Mouse (Mus musculus): ENCODE results near the gene Adck1.

Gene Adck1

DNA sequence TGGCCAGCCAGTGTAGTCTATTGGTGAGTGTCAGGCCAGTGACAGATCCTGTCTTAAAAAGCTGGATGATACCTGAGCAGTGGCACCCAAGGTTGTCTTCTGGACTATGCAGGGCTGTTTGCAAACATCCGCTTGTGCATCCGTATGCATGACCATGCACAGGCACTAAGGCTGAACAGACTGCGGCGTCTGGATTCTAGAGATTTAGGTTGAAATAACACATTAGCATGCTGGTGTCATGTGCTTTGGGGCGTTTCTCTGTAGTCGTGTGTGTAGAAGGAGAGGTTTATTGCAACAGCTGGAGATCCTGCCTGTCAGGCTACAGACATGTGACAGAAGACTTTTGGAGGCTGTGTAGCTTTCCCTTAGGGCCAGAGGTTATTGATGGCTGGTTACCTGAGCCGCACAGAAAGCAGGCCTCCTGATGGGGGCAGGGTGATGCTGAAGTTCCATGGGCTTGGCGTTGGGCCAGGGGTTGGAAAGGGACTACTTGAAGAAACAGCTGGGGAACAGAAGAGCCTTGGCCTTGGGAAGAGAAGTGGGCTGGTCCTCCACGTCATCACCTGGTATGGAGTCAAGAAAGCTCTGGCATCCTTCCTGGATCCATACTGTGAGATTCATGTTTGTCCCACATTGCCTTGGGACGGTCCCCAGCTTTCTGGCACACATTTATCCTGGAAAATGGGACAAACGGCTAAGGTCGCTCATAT, 59.7 kb downstream of the Adck1 start:
- in situ Hi-C loops (cut with MboI) = no loop called here

DNA sequence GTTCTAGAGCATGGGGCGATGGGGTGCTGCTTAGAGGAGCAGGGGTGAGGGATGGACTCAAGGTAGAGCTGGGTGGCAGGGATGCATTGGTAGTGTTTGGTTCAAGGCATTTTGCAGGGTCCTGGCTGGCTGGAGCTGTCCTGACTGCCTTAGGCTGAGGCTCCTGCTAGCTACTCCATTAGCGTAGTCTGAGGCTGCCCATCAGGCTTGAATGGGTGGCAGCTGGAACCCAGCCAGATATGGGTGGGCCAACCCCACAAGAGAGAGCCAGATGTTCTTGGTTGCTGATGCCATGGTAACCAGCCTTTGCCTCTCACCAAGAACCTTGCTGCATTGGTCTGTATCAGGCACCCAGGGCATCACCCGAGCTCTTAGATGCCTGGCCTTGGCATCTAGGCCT, 66.6 kb downstream of the Adck1 start:
- in situ Hi-C loops (cut with MboI) = no loop called here

DNA sequence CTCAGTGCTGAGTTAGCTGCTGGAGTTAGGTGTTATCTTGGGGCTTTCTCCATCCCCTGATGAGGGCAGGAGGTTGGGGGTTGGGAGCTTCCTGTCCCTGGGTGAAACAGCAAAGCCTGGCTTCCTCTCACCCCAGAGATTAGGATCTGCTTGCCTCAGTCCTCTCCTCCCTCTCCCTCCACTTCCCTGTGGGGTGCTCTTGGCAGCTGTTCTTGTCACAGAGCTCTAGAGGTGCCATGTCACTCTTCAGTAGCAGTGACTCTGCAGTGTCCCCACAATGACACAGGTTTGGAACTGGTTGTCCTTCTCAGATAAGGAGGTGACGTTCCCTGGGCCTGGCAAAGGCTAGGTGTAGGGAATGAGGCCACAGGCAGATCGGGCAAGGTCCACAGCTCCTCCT, 68.4 kb downstream of the Adck1 start:
- in situ Hi-C loops (cut with MboI) = no loop called here

DNA sequence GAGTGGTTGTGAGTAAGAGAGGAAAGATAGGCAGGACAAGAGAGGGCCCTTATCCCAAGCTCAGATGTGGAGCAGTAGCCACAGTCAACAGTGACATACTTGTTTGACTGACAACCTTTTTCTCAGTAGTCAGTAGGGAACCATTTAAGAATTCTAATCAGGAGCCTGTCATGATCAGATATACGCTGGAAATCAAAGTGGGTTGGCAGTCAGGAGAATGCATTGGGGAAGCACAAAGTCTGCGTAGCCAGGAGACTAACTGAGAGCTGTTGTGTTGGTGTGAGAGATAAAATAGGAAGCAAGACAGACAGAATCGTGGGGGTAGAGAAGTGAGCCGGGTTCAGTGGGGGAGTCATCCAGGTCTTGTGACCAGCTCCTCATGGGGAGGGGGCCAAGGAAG, 71.9 kb downstream of the Adck1 start:
- in situ Hi-C loops (cut with MboI) = no loop called here

DNA sequence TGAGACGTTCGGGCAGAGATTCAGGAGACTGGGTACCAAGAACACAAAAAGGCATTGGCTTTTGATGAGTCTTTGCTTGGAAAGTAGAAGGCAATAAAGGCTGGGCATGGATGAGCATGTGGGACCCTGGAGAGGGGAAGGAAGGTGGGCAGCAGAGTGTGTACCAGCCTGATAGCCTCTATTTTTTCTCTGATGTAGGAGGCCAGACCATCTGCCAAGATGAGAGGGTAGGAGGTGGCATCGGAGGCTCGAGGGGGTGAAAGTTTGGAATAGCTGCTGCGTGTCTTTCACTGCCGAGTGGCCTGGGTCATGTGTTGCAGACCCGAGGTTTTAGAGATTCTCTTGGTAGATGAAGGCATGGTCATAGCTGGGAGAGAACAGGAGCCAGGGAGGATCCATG, 72.8 kb downstream of the Adck1 start:
- in situ Hi-C loops (cut with MboI) = no loop called here

DNA sequence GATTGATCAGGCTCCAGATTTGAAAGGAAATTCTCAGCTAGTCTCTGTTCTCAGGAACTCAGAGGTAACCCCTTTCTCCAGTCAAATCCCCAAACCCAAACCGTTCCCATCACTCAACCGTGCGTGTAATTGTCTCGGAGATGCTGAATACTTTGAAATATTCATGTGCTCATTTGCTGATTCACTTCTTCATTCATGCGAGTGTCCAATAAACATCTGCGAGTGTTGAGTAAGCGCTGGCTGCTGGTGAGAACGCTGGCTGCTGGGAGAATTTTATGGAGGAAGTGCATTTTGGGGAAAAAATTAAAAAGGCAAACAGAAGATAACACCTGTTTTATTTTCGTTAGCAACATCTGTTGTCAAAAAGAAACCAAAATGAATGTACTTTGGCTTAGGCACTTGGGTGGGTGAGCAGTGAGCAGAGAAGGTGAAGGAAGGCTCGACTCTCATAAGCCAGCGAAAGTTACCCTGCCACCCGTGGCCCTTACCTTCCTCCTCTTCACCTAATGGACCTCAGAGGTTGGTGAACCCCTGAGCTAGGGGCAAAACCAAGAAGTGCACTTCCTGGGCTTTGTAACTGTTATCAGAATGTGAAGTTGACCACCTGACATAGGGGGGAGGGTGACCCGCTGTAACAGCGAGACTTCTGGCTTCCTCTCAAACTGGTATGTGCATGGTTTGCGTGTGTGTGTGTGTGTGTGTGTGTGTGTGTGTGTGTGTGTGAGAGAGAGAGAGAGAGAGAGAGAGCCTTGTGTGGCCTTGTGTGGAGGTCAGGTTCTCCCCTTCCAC, 76.8 kb downstream of the Adck1 start:
- in situ Hi-C loops (cut with MboI) = no loop called here

DNA sequence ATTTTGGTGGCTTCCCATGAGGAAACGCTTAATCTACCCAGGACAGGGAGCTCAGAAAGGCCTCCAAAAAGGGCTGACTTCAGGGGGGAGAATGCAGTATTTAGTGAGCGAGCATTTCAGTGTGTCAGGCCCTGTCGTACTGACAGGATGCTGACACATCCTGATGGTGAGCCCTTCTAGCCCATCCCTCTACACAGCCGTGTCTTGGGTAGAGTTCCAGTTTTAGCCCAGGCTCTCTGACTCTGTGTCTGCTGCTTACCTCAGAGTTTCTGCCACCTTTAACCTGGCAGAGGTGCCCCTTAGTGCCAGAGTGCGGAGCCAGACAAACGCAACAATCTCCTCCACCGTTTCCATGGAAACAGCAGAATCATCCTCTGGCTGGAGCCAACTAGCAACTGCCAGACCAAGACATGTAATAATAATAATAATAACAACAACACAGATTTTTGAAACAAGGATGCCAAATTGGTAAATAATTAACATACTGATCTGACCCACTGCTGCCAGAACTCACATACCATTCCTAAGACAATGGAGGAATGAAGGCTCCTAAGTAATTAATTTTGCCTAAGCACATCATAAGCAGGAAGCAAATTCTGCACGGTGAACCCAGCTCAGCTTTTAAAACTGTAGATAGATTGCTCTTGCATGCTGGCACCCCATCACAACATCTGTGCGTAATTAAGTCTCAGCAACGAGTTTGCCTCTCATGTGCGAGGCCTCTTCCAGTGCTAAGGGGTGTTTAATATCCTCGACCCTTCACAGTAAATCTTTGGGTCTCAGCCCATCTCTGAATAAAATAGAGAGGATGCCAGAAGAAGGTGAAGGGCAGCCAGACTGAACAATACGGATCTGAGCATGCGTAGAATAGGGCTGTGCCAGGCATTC, 81.8 kb downstream of the Adck1 start:
- in situ Hi-C loops (cut with MboI) = no loop called here

DNA sequence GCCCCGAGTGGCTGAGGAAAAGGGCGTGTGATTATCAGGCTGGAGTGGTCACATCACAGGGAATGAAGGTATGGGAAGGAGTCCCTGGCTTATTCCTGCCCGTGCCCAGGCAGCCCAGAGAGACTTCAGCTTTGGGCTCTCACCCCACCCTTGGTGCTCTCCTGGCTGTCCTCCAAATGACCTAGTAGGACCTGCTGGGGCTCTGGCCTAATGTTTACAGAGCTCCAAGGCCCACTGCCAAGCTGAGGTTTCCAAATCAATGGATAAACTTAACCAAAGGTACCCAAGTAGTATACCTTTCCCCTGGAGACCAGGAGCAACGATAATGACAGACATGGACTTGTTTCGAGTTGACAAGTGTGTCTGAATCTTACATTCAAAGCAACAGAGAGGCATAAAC, 83.7 kb downstream of the Adck1 start:
- in situ Hi-C loops (cut with MboI) = no loop called here

DNA sequence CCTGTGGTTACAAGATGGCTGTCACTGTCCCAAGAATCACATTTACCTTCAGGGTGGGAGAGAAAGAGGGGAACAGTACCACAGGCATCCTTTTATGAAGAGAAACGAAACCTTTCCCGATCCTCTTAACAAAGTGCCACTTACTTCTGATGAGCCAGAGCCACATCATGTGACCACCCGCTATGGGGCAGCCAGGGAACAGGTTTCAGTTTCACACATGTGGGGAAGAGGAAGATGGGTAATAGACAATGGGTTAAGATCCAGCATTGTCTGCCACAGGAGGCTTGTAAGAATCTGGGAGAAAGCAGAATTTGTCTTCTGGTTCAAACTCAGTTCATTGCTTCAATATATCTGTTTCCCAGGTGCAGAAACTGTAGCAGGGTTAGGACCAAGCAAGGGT, 85.1 kb downstream of the Adck1 start:
- in situ Hi-C loops (cut with MboI) = no loop called here

DNA sequence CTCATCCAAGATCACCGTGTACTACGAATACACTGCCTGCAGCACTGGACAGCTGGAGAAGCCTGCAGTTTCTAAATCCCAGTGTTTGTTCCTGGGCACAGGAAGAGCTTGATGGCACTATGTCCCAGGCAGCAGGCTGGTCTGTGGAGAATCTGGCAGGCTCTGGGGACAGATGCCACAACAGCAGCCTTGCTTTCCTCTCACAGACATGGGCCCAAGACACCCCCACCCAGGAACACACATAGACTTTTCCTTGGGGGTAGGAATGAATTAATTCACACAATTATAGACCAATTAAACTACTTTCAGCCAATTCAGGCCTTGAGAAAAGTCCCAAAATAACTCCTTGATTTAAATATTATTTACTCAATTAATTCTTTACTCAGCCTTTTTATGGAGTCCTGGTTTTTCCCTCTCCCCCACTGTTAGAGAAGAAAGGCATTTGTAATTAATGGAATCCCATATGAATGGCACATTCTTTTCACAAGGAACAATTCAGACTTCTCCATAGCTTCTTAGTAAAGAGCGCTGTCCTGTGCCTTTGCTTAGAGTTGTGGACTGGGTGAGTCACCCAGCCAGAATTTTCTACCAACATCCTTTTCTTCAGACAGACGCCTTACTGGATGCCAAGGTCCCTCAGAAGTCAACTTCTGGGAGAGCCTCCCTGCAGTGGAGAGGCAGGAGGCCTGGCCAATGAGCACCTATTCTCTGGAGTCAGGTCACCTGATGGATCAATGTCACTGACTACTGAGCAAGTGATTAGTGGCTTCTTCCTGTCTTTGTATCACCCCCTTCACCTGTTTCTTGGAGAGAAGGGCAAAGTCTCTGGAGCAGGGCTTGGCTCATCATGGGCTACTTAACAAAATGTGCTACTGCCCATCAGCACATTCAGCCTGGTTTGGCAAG, 90.6 kb downstream of the Adck1 start:
- in situ Hi-C loops (cut with MboI) = no loop called here

DNA sequence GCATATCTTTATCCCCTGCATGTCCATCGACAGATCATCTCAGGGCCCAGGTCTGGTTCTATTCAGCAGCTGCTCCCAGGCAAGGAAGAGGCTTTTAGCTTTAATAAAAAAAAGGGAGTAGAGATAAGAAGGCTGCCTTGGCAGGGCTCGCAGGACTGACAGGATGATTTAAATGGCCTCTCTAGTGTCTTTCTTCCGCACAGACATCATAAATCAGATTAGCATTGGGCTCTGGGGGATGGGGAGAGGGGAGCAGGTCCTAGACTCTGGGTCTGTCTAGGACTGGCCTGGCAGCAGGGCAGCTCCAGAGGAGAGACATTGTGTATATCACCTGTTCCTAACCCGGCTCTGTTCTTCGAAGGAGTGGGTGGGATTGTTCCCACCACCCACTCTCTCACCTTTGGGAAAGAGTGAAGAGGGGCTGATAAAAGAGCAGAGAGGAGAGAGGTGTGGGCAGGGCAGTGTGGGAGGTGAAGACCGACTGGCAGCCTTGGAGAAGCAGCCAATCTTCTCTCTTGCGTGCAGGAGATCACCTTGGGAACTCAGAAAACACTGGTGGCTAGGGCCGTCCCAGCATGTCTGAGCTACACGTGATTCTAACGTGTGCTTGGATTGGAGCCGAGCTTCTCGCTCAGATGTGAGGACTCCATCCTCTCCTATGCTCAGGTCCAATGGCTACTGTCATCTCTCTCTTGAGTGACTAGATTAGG, 94.5 kb downstream of the Adck1 start:
- in situ Hi-C loops (cut with MboI) = no loop called here

DNA sequence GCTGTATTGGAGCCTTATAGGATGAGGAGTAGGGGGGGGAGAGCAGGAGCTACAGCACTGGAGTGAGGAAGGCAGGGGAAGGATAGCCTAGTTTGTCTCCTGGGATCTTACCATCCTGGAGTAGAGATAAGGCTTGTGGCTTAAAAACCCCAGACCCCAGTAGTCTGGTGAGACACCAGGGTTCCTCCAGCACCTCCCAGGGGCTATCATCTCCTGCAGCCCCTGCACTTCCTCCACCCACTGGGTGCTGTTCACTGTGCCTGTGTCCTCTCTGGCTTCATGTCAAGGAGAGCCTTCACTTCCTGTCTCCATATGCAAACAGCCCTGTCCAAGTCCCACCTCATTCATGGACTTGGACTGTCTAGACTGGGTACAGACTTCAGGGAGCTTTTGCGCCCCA, 96.7 kb downstream of the Adck1 start:
- in situ Hi-C loops (cut with MboI) = no loop called here

DNA sequence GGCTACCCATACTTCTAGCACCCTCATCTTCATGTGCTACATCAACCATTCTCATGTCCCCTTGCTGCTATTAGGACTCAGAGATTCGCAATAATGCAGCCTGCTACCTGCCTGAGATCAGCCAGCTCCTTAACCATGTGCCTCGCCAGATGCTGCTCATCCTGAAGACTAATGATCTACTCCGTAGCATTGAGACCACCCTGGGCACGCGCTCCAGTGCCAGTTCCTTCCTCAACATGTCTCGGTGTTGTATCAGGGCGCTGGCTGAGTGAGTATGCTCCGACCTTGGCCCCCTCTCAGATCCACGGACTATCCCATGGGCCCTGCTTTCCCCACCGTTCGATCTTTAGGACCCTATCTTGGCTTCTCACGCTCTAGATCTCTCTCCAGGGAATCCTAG, 98.6 kb downstream of the Adck1 start:
- in situ Hi-C loops (cut with MboI) = no loop called here

DNA sequence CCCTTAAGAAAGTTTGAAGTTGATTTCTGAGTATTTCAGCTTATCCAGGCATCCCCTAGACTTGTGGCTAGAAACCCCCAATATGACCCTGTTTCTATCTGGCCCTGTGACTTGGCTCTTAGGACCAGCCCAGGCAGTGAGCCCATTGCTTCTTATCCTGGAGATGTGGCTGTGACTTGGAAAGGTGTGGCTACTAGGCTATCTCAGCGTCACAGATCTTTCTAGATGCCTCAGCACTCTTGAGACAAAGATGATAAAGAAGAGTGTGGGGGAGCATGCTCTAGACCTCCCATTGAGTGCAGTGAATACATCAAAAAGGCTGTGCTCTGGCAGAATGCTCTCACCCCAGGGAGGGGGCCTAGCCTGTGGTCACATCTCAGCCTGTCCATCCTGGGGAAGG, 99.1 kb downstream of the Adck1 start:
- in situ Hi-C loops (cut with MboI) = no loop called here

DNA sequence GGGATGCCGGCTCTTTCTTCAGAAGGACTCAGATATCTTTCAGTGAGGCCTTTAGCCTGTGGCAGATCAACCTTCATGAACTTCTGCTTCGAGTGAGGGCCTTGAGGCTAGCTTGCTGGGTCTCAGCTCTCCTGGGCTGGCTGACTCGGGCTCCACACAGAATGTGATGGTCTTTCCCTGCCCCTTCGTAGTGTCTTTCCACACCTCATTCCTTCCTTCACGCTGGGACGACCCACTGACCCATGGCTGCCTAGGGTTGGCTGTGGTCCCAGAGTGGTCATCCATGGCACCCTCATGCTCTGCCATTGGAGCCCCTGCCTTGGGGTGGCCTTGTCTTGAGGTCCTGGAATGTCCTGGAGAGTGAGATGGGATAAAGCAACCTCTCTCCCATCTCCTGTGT, 100.7 kb downstream of the Adck1 start:
- in situ Hi-C loops (cut with MboI) = no loop called here

DNA sequence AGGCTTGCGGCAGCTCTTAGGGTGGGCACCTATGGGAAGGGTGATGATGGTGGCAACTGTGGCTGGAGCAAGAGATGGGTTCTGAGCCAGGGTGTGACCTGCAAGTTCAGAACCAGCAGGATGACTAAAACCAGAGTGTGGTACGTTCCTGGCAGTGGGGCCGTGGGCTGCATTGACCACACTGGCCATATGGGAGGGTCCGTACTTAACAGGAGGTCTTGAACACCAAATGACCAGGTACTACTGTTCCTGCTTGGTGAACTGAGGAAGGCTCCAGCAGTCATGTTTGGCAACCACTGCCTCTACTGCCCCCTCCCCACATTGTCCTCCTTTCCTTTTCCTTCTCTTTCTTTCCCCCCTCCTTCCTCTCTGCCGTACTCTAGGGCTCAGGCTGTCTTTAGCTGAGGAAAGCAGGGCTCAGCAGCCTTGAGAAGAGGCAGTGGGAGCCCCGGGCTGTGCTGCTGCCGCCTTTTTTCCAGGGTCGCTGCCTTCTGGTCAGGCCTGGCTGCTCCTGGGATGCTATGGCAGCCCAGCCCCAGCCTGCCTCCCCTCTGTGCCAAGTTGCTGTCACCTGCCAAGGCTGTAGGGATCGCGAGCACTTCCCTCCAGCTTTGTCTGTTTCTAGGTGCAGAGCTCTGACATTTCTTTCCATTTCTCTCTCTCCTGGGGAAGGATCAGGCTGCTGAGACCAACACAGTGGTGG, 103.4 kb downstream of the Adck1 start:
- in situ Hi-C loops (cut with MboI) = no loop called here

DNA sequence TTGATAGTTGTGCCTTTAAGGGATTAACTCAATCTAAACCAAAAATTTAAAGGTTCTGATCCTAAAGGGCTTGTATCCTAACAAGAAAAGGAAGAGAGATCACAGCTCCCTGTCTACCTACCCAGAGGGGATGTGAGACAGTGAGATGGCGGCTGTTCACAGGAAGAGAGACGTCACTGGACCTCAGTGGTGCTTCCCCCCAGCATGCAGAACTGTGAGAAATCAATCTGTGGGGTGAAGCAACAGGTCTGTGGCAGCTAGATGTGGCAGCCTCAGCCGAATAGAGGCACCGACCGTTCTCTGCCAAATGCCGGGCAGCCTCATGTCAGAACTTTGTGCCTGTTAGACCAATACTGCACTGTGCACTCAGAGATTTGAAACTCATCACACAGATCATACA, 106.4 kb downstream of the Adck1 start:
- in situ Hi-C loops (cut with MboI) = no loop called here

DNA sequence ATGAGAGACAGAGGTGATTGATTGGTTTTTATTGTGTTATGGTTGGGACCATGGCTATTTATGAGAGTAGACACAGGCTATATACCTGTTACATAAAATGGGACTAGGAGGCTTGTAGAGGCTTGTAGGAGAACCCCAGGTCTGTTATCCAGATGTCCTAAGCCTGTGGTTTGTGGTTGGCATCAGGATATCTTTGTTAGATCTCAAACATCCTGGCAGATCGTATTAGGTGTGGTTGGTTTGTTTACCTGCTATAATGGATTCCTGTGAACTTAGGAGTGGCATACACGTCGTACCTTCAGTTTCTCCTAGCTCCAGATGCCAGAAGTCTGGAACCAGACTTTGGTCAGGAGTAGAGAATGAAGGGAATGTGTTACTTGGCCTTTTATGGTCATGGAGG, 106.9 kb downstream of the Adck1 start:
- in situ Hi-C loops (cut with MboI) = no loop called here

DNA sequence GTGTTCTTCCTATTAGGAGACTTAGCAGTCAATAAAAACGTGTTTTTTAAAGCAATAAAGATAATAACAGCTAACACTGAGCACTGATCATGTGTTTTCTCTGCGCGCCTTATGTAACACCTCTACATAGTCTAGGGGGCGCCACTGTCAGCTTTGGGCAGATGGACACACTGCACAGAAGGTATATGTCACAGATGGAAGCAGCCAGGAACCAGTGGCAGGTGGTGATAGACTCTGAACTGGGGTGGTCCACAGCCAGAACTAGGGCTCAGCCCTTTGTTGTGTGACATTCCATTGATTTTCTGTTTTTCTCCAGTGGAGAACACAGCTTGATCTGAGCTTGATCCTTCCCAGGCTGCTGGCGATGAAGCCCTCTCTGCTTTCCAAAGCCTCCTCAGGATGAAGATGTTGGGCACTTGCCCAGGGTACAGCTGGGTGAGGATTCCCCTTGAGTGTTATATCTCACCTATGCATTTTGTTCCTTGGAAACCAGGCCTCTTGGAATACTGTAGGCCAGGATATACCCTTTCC, 107.6 kb downstream of the Adck1 start:
- in situ Hi-C loops (cut with MboI) = no loop called here

DNA sequence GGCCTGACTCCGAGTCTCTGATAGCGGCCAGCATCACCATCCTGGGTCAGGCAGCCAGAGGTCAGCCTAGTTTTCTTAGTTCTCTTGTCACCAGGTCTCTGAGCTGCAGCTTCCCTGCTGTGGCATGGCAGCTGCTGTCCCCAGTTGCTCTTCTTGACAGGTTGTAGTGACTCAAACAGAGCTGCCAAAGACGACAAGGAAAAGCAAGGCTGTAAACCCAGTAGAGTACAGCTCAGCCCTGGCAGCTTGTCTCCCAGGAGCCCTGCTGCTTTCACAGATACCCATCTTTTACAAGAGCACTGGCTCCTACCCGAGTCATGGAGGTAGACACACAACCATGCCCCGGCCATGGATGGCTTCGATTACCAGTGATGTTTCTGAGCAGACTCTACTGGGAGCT, 108.3 kb downstream of the Adck1 start:
- in situ Hi-C loops (cut with MboI) = no loop called here
